Mouse (Mus musculus): ENCODE results near the gene Dyrk1a. TPM values are rescaled to one million over a fixed set of nuclear protein-coding genes. Genes with fewer than 3 reads are reported as not detected.

Dyrk1a gene
- polyA plus RNA-seq, 1 experiment from 2014 or later = 7.7 TPM

DNA sequence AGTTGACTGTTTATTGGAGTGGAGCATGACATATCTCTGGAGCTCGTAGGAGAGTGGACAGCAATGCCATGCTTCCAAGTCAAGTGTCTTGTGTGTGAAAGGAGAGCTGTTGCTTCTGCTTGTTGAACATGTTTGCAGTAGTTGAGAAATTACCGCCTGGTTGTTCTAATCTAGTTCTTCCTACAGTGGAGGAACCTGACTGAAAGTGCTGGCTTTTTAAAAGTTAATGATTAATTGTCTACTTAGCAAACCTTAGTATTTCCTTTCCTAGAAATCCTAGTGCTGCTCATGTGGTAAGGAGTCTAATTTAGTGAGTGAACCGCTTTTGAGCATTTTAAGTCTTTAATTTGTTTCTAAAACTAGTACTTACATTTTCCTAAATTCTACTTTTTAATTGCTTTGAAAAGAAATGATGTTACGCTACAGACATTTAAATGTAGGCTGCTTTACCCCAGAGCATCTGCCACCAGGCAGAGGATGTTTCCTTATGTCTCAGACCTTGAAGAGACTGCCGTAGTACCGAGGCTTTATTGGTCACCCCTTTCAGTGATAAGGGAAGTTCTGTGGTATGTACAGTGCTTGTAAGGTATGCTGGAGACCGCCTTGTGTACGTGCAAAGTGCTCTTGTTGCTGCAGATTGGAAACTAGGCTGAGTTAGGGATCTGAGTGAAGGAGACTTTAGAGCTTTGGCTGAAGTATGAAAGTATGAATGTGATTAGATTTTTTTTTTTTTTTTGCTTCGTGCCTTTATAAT lies 59.3 kb downstream of the Dyrk1a start:
- H3K4me1 ChIP-seq (ENCODE audit: insufficient read depth, low read depth, low read length) = peaks cover 11% of the 10 kb centered on the region; the same call in 1 of the 2 replicates
- ATAC-seq = peak; percentile 40
- peak; percentile 71 for DNase-seq (ENCODE audit: low spot score)
- no peak overlapping the region for H3K27ac ChIP-seq (ENCODE audit: low read length)
- TF ChIP-seq CTCF (IDR thresholded peaks at IDR 0.05) (no peak), EP300 (IDR thresholded peaks at IDR 0.05) (no peak)
- H3K9me3 ChIP-seq (ENCODE audit: low read length) = no peaks in the 10 kb centered on the region
- H3K27me3 ChIP-seq (replicated peaks; ENCODE audit: insufficient read depth, low read length) = no peaks in the 10 kb centered on the region
- H3K36me3 ChIP-seq (ENCODE audit: insufficient read depth, low read length) = no peaks in the 10 kb centered on the region
- WGBS = 48% methylated on average over 9 of the region's 9 CpGs
- no peak overlapping the region for H3K9ac ChIP-seq (replicated peaks; ENCODE audit: low read depth)
- no peak overlapping the region for H3K4me2 ChIP-seq (replicated peaks; ENCODE audit: low read depth, low read length)
- H3K4me3 ChIP-seq (ENCODE audit: low read depth, low read length) = no peak overlapping the region

DNA sequence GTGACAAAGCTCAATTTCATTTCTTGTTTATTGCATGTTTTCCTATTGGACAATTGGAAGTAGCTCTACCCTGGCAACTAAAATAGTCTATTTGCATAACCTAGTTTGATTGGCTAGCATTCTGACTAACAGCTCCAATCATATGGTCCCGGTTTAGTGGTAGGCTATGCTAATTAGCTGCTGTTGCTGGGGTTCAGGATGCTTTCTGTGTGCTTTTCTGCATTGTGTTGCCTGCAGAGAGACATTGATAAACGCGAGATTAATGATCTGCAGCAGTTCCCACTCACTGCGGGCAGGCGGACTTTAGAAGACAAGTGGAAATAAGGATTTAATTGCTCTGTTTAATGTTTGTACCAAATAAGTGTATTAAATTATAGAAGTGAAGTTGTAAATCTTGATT lies 62.2 kb downstream of the Dyrk1a start:
- DNase-seq (ENCODE audit: low spot score) = peak; percentile 95

DNA sequence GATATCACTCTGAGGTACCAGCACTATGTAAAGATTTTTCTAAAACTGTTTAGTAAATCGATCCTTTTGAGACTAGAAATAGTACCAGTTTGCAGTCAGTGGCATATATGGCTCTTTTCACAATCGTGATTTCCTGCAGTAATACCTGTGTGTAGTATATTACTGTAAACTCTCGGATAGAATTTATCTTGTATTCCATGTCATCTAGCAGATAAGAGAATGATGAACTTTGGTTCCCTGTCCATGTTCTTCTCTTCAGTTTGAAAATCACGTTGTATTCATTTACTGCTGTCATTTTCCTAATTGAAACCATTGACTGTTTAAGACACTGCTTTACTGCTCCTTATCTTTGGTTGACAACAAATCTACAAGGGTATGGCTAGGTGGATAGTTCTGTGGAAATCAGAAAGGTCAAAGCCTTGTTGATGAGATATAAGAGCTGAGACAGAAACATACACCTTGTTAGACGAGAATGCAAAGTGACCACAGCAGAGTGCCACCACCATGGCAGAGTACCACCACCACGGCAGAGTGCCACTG lies 62.7 kb downstream of the Dyrk1a start:
- Histone ChIP-seq H3K4me2 (replicated peaks; ENCODE audit: low read depth, low read length) (no peak overlapping the region), H3K27ac (ENCODE audit: low read length) (no peak overlapping the region), H3K9ac (replicated peaks; ENCODE audit: low read depth) (no peak overlapping the region), H3K36me3 (ENCODE audit: insufficient read depth, low read length) (no peaks in the 10 kb centered on the region), H3K27me3 (replicated peaks; ENCODE audit: insufficient read depth, low read length) (no peaks in the 10 kb centered on the region), H3K4me1 (ENCODE audit: insufficient read depth, low read depth, low read length) (peaks cover 5% of the 10 kb centered on the region; the same call in 1 of the 2 replicates), H3K9me3 (ENCODE audit: low read length) (no peaks in the 10 kb centered on the region), H3K4me3 (ENCODE audit: low read depth, low read length) (no peak overlapping the region)
- ATAC-seq (no peak), DNase-seq (ENCODE audit: low spot score) (no peak)
- TF ChIP-seq CTCF (IDR thresholded peaks at IDR 0.05) = no peak
- no peak for TF ChIP-seq EP300 (IDR thresholded peaks at IDR 0.05)
- WGBS = 74% methylated on average over 6 of the region's 6 CpGs

More for the DNA sequence above, 62.2 kb downstream of the Dyrk1a start:
- Histone ChIP-seq H3K27ac (ENCODE audit: low read length) (no peak overlapping the region), H3K4me3 (ENCODE audit: low read depth, low read length) (no peak overlapping the region), H3K9me3 (ENCODE audit: low read length) (no peaks in the 10 kb centered on the region), H3K9ac (replicated peaks; ENCODE audit: low read depth) (no peak overlapping the region), H3K4me1 (ENCODE audit: insufficient read depth, low read depth, low read length) (peaks cover 8% of the 10 kb centered on the region; the same call in 1 of the 2 replicates), H3K36me3 (ENCODE audit: insufficient read depth, low read length) (no peaks in the 10 kb centered on the region), H3K4me2 (replicated peaks; ENCODE audit: low read depth, low read length) (no peak overlapping the region), H3K27me3 (replicated peaks; ENCODE audit: insufficient read depth, low read length) (no peaks in the 10 kb centered on the region)
- peak; percentile 94 for ATAC-seq
- TF ChIP-seq EP300 (IDR thresholded peaks at IDR 0.05) = no peak
- 0 out of 2 replicates have a peak, but pooled peaks have one; percentile 9 for TF ChIP-seq CTCF (IDR thresholded peaks at IDR 0.05)
- 18% methylated on average over 5 of the region's 5 CpGs for WGBS

DNA sequence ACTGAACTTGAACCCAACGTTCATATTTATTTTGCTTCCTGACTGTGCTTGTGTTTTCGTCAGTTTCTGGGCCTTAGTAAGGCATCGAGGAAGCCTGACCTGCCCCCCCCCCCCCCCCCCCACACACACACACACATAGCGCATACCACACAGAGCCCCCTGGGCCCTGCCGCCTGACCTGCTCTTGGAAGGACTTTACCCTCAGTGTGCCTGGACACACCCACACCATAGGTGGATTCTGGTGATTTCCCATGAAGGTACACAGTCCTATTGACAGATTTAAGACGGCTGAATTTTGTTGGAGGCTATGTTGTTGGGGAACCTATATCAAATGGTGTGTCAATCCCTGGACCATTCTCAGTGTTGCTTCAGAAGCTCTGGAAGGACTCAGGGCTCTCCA lies 63.2 kb downstream of the Dyrk1a start:
- Histone ChIP-seq H3K36me3 (ENCODE audit: insufficient read depth, low read length) (no peaks in the 10 kb centered on the region), H3K9ac (replicated peaks; ENCODE audit: low read depth) (no peak overlapping the region), H3K4me2 (replicated peaks; ENCODE audit: low read depth, low read length) (no peak overlapping the region), H3K27me3 (replicated peaks; ENCODE audit: insufficient read depth, low read length) (no peaks in the 10 kb centered on the region), H3K4me3 (ENCODE audit: low read depth, low read length) (no peak overlapping the region), H3K4me1 (ENCODE audit: insufficient read depth, low read depth, low read length) (peaks cover 5% of the 10 kb centered on the region; the same call in 1 of the 2 replicates), H3K9me3 (ENCODE audit: low read length) (no peaks in the 10 kb centered on the region), H3K27ac (ENCODE audit: low read length) (no peak overlapping the region)
- TF ChIP-seq CTCF (IDR thresholded peaks at IDR 0.05) (no peak), EP300 (IDR thresholded peaks at IDR 0.05) (no peak)
- no peak for DNase-seq (ENCODE audit: low spot score)
- no peak for ATAC-seq
- 70% methylated on average over 5 of the region's 6 CpGs for WGBS

DNA sequence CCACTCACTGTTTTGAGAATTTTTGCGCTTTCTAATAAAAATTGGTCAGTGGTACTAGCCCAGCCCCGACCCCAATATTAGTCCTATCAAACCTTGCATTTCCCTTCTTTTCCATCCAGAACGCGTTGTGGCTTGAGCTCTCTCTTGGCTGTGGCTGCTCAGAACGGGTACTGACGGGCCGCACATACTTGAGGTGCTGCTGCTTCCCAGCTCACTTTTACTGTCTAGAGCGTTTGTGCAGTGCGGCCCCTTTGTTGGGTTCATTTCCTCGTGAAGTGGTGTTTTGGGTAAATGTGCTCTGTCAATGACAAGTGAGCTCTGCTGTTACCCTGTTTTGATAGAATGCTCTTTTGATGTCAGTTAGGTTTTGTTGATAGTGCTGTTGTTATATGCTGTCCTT lies 67.6 kb downstream of the Dyrk1a start:
- no peaks in the 10 kb centered on the region for H3K9me3 ChIP-seq (ENCODE audit: low read length)
- no peaks in the 10 kb centered on the region for H3K27me3 ChIP-seq (replicated peaks; ENCODE audit: insufficient read depth, low read length)
- no peak overlapping the region for H3K27ac ChIP-seq (ENCODE audit: low read length)
- H3K4me3 ChIP-seq (ENCODE audit: low read depth, low read length) = no peak overlapping the region
- TF ChIP-seq CTCF (IDR thresholded peaks at IDR 0.05) = no peak
- no peak for TF ChIP-seq EP300 (IDR thresholded peaks at IDR 0.05)
- DNase-seq (ENCODE audit: low spot score) (no peak), ATAC-seq (no peak)
- H3K4me2 ChIP-seq (replicated peaks; ENCODE audit: low read depth, low read length) = no peak overlapping the region
- no peaks in the 10 kb centered on the region for H3K36me3 ChIP-seq (ENCODE audit: insufficient read depth, low read length)
- WGBS = 59% methylated on average over 10 of the region's 10 CpGs
- H3K4me1 ChIP-seq (ENCODE audit: insufficient read depth, low read depth, low read length) = no peaks in the 10 kb centered on the region
- H3K9ac ChIP-seq (replicated peaks; ENCODE audit: low read depth) = no peak overlapping the region

DNA sequence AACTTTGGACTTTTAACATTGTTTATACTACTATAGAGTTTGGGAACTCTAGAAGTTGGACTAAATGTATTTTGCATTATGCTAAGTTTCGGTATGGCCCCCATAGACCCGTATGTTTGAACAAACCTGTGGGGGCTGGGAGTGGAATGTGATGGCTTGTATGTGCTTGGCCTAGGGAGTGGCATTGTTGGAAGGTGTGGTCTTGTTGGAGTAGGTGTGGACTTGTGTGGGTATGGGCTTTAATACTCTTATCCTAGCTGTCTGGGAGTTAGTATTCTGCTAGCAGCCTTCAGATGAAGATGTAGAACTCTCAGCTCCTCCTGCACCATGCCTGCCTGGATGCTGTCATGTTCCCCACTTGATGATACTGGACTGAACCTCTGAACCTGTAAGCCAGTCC lies 72.0 kb downstream of the Dyrk1a start:
- H3K4me1 ChIP-seq (ENCODE audit: insufficient read depth, low read depth, low read length) = peaks cover 6% of the 10 kb centered on the region; the same call in 1 of the 2 replicates

More for the DNA sequence above, 72.0 kb downstream of the Dyrk1a start:
- Histone ChIP-seq H3K36me3 (ENCODE audit: insufficient read depth, low read length) (no peaks in the 10 kb centered on the region), H3K9ac (replicated peaks; ENCODE audit: low read depth) (no peak overlapping the region), H3K4me2 (replicated peaks; ENCODE audit: low read depth, low read length) (no peak overlapping the region), H3K4me3 (ENCODE audit: low read depth, low read length) (no peak overlapping the region), H3K9me3 (ENCODE audit: low read length) (no peaks in the 10 kb centered on the region), H3K27ac (ENCODE audit: low read length) (no peak overlapping the region), H3K27me3 (replicated peaks; ENCODE audit: insufficient read depth, low read length) (no peaks in the 10 kb centered on the region)
- ATAC-seq = no peak
- TF ChIP-seq CTCF (IDR thresholded peaks at IDR 0.05) = no peak
- TF ChIP-seq EP300 (IDR thresholded peaks at IDR 0.05) = no peak
- 92% methylated on average over 2 of the region's 2 CpGs for WGBS
- DNase-seq (ENCODE audit: low spot score) = no peak

All from lung, postnatal 0 days (tissue).